Mouse (Mus musculus) forebrain, postnatal 0 days (tissue): ENCODE results near the gene Fer1l5. TPM values are rescaled to one million over a fixed set of nuclear protein-coding genes. Genes with fewer than 3 reads are reported as not detected.

Experiments
- ATAC-seq: fragments of 200-750 bp; cut with Nextera tagmentation; 2 replicates; pipeline ENCODE4 v1.8.0; 2017; ENCODE audit warnings: mild to moderate bottlenecking, moderate library complexity
- DNase-seq: peaks from one replicate; pipeline ENCODE4 v3.0.0-alpha.2; 2015
- H3K27ac ChIP-seq: fragments of 300-500 bp; sonication (generic); 2 replicates; pipeline ENCODE4 v1.5.1; 2014; ENCODE audit warnings: low read depth, mild to moderate bottlenecking, antibody characterized with exemption, low read length, moderate library complexity, mixed read lengths
- H3K27me3 ChIP-seq: fragments of 300-500 bp; sonication (generic); 2 replicates; pipeline ENCODE4 v1.6.1; 2014; ENCODE audit warnings: mild to moderate bottlenecking, low read length, mixed read lengths; ENCODE audit not compliant: insufficient read depth
- H3K36me3 ChIP-seq: fragments of 300-500 bp; sonication (generic); 2 replicates; pipeline ENCODE4 v1.6.1; 2014; ENCODE audit warnings: mild to moderate bottlenecking, moderate library complexity; ENCODE audit not compliant: insufficient read depth
- H3K4me1 ChIP-seq: fragments of 300-500 bp; sonication (generic); 2 replicates; pipeline ENCODE4 v1.6.1; 2014; ENCODE audit warnings: antibody characterized with exemption; ENCODE audit not compliant: insufficient read depth
- H3K4me2 ChIP-seq: fragments of 300-500 bp; sonication (generic); 2 replicates; pipeline ENCODE4 v1.6.1; 2014; ENCODE audit warnings: low read depth, mild to moderate bottlenecking, moderate library complexity
- H3K4me3 ChIP-seq: fragments of 300-500 bp; sonication (generic); 2 replicates; pipeline ENCODE4 v1.5.1; 2014; ENCODE audit warnings: low read depth, low read length, mixed read lengths
- H3K9ac ChIP-seq: fragments of 300-500 bp; sonication (generic); 2 replicates; pipeline ENCODE4 v1.6.1; 2014; ENCODE audit warnings: mild to moderate bottlenecking
- H3K9me3 ChIP-seq: fragments of 300-500 bp; sonication (generic); 2 replicates; pipeline ENCODE4 v1.6.1; 2016; ENCODE audit warnings: low read length
- CTCF ChIP-seq: sonication (generic); IDR thresholded peaks from 2 replicates; pipeline ENCODE4 v1.5.1; 2016; ENCODE audit warnings: antibody characterized with exemption, control low read depth, low read depth
- WGBS: fragments of 180-500 bp; shearing (Covaris S2); extraction: QIAGEN DNeasy Blood & Tissue Kit; methylation state at CpG from one replicate; pipeline ENCODE4 v1.1.7; 2014; 5-methylcytosine and 5-hydroxymethylcytosine counted together
- polyA plus RNA-seq: library from polyadenylated mRNA; unstranded; fragments of >200 nt; fragmentation: Nextera tagmentation; extraction: Ambion mirVana; gene quantifications from 2 replicates; pipeline ENCODE4 v1.2.1, GENCODE M21; 2015
- total RNA-seq: library from RNA; depleted of rRNA; stranded (reverse); fragments of >200 nt; gene quantifications from 2 replicates; pipeline ENCODE4 v1.2.3, GENCODE M21; 2014

The Fer1l5 gene
- total and polyA plus RNA-seq, 2 experiments from 2014 or later: 1.2 TPM; not detected in 1

- Histone ChIP-seq H3K4me3 (peak within 1 kb of the TSS; percentile 93), H3K4me1 (peaks cover 7% of the 10 kb centered on the region), H3K9me3 (no peaks in the 10 kb centered on the region), H3K4me2 (peak within 1 kb of the TSS; percentile 79), H3K36me3 (peaks cover 7% of the 10 kb centered on the region), H3K27me3 (no peaks in the 10 kb centered on the region), H3K27ac (peak within 1 kb of the TSS; percentile 76), H3K9ac (peak within 1 kb of the TSS; percentile 85)
- DNase-seq: peak; percentile 95
- 5% methylated on average over 46 of the region's 61 CpGs for WGBS
- peak; percentile 92 for ATAC-seq
- no peak for TF ChIP-seq CTCF
These were observed 3.0 kb upstream of the Fer1l5 start, which contains the start of gene Kansl3 for GRCm38 (mm10) chr1:36368969-36369645. TSS of gene Kansl3 (minus strand) at chr1:36369181.

DNA sequence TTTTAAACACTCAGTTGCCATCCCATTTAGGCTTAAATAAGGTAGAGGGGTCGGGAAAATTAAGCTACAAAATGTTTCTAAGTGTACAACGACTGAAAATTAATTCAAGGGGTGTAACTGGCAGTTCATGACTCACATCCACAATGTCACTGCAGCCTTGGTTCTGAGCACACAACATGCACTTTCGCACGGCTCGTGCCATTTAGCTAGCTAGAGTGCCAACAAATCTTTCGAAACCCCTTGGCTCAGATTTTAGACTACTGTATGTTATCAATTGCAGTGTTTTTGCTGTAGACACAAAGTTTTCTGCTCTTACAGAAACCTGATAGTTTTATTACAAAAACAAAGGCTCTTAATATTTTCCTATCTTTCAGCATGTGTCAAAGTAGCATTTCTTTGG lies 1.2 kb upstream of the Fer1l5 start:
- Histone ChIP-seq H3K4me1 (peaks cover 7% of the 10 kb centered on the region), H3K9me3 (no peaks in the 10 kb centered on the region), H3K4me3 (no peak overlapping the region), H3K27me3 (no peaks in the 10 kb centered on the region), H3K27ac (no peak overlapping the region), H3K9ac (no peak overlapping the region), H3K36me3 (no peaks in the 10 kb centered on the region), H3K4me2 (no peak overlapping the region)
- ATAC-seq: no peak
- 64% methylated on average over 6 of the region's 6 CpGs for WGBS
- no peak for DNase-seq
- no peak for TF ChIP-seq CTCF

DNA sequence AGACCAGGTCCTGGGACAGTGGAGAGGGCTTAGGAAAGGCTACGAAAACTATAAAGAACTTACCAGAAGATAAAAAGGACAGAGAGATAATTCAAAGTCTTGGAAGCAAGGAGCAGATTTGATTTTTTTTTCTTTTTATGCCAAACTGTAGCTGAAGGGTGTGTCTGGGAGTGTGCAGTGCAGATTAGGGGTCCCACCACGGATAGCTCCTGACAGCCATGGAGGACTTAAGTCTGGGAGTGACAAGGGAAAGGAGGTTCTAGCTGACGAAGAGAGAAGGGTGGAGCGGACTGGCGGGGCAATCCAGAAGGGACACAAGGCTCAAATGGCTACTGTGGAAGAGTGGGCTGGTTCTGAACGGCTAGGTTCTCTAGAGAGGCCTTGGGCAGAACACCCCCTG lies 6.8 kb downstream of the Fer1l5 start:
- no peaks in the 10 kb centered on the region for H3K27me3 ChIP-seq
- no peak overlapping the region for H3K9ac ChIP-seq
- TF ChIP-seq CTCF: no peak
- H3K27ac ChIP-seq: no peak overlapping the region
- no peaks in the 10 kb centered on the region for H3K9me3 ChIP-seq
- no peaks in the 10 kb centered on the region for H3K4me1 ChIP-seq
- no peak for ATAC-seq
- no peak overlapping the region for H3K4me2 ChIP-seq
- 77% methylated on average over 6 of the region's 6 CpGs for WGBS
- no peak overlapping the region for H3K4me3 ChIP-seq
- DNase-seq: no peak
- H3K36me3 ChIP-seq: no peaks in the 10 kb centered on the region

GRCm38 (mm10) chr1:36379582-36379981 lies 7.5 kb downstream of the Fer1l5 start:
- peak; percentile 24 for DNase-seq
- Histone ChIP-seq H3K9ac (no peak overlapping the region), H3K4me3 (no peak overlapping the region), H3K36me3 (no peaks in the 10 kb centered on the region), H3K27ac (no peak overlapping the region), H3K9me3 (no peaks in the 10 kb centered on the region), H3K27me3 (no peaks in the 10 kb centered on the region), H3K4me1 (no peaks in the 10 kb centered on the region), H3K4me2 (no peak overlapping the region)
- peak; percentile 34 for ATAC-seq
- WGBS: 61% methylated on average over 4 of the region's 4 CpGs
- peak; percentile 24; the same call in 1 of the 2 replicates for TF ChIP-seq CTCF

DNA sequence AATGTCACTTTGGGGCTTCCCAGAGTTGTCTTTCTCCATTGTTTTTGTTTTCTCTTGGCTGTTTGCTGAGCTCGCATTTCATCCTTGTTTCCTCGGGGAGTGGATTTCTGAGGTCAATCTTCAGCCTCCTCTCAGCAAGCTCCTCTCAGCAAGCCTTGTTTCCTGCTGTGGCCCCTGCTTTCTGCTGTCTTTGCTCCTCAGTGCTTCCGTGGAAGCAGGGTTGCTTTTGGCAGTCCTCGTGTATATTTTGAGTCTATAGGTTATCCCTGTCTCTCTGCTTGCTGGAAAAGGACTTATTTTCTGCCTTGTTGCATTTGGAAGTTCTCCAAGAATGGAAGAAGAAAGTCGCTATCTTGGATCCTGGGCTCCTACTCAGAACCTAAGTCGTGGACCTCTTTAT lies 24.9 kb downstream of the Fer1l5 start:
- Histone ChIP-seq H3K4me1 (peaks cover 10% of the 10 kb centered on the region; the same call in 1 of the 2 replicates), H3K9me3 (no peaks in the 10 kb centered on the region), H3K4me3 (no peak overlapping the region), H3K36me3 (no peaks in the 10 kb centered on the region), H3K4me2 (no peak overlapping the region), H3K9ac (no peak overlapping the region), H3K27me3 (no peaks in the 10 kb centered on the region), H3K27ac (no peak overlapping the region)
- TF ChIP-seq CTCF: no peak
- 29% methylated on average over 6 of the region's 6 CpGs for WGBS
- no peak for DNase-seq
- ATAC-seq: no peak

GRCm38 (mm10) chr1:36401509-36401908 lies 29.4 kb downstream of the Fer1l5 start:
- 14% methylated on average over 4 of the region's 4 CpGs for WGBS
- Histone ChIP-seq H3K27ac (peak overlapping the region; percentile 89), H3K9me3 (no peaks in the 10 kb centered on the region), H3K4me2 (no peak overlapping the region), H3K27me3 (no peaks in the 10 kb centered on the region), H3K36me3 (no peaks in the 10 kb centered on the region), H3K9ac (no peak overlapping the region), H3K4me3 (no peak overlapping the region), H3K4me1 (peaks cover 15% of the 10 kb centered on the region; the same call in 1 of the 2 replicates)
- no peak for TF ChIP-seq CTCF
- peak; percentile 78 for DNase-seq
- peak; percentile 98 for ATAC-seq

GRCm38 (mm10) chr1:36404531-36404930 lies 32.4 kb downstream of the Fer1l5 start:
- Histone ChIP-seq H3K9me3 (no peaks in the 10 kb centered on the region), H3K27ac (no peak overlapping the region), H3K4me2 (no peak overlapping the region), H3K36me3 (no peaks in the 10 kb centered on the region), H3K4me3 (no peak overlapping the region), H3K9ac (no peak overlapping the region), H3K27me3 (no peaks in the 10 kb centered on the region), H3K4me1 (peaks cover 15% of the 10 kb centered on the region; the same call in 1 of the 2 replicates)
- WGBS: 87% methylated on average over 6 of the region's 6 CpGs
- DNase-seq (no peak), ATAC-seq (no peak)
- no peak for TF ChIP-seq CTCF
